Mouse (Mus musculus): ENCODE measurements around the gene Tnrc6a.

Gene Tnrc6a

GRCm38 (mm10) chr7:123224076-123224475, 100.4 kb downstream of the Tnrc6a start:
- no peak for TF ChIP-seq GATA4 (IDR thresholded peaks at IDR 0.05; ENCODE audit: insufficient replicate concordance, low read length)

GRCm38 (mm10) chr7:123225159-123225558, 101.5 kb downstream of the Tnrc6a start:
- TF ChIP-seq GATA4 (IDR thresholded peaks at IDR 0.05; ENCODE audit: insufficient replicate concordance, low read length): no peak

- no peak for TF ChIP-seq GATA4 (IDR thresholded peaks at IDR 0.05; ENCODE audit: insufficient replicate concordance, low read length)
These were observed 111.8 kb downstream of the Tnrc6a start for GRCm38 (mm10) chr7:123235449-123235848.

- TF ChIP-seq GATA4 (IDR thresholded peaks at IDR 0.05; ENCODE audit: insufficient replicate concordance, low read length): no peak
These were observed 114.9 kb downstream of the Tnrc6a start for GRCm38 (mm10) chr7:123238621-123239020.

- no peak for TF ChIP-seq GATA4 (IDR thresholded peaks at IDR 0.05; ENCODE audit: insufficient replicate concordance, low read length)
These were observed 116.4 kb downstream of the Tnrc6a start for GRCm38 (mm10) chr7:123240064-123240463.

GRCm38 (mm10) chr7:123242241-123242640, 118.6 kb downstream of the Tnrc6a start:
- TF ChIP-seq GATA4 (IDR thresholded peaks at IDR 0.05; ENCODE audit: insufficient replicate concordance, low read length): no peak

- peak; percentile 72 for TF ChIP-seq GATA4 (IDR thresholded peaks at IDR 0.05; ENCODE audit: insufficient replicate concordance, low read length)
These were observed 121.1 kb downstream of the Tnrc6a start for GRCm38 (mm10) chr7:123244833-123245232.
